Mouse (Mus musculus) T-cell, adult 2 months (primary cell): ENCODE data around the gene Fcmr.

Experiments
- DNase-seq: peaks from one replicate; pipeline ENCODE4 v3.0.0; 2022; ENCODE audit warnings: low spot score

Gene Fcmr

GRCm38 (mm10) chr1:130864238-130864637 is 1.2 kb upstream of the Fcmr start:
- DNase-seq, result peak; percentile 37

- DNase-seq, result no peak
Observed at GRCm38 (mm10) chr1:130864741-130865140, 728 bp upstream of the Fcmr start.

GRCm38 (mm10) chr1:130872912-130873311 is 7.4 kb downstream of the Fcmr start:
- no peak for DNase-seq

GRCm38 (mm10) chr1:130875139-130875538 is 9.7 kb downstream of the Fcmr start:
- DNase-seq, result no peak

- DNase-seq, result no peak
Observed at GRCm38 (mm10) chr1:130875910-130876309, 10.4 kb downstream of the Fcmr start.

- peak; percentile 41 for DNase-seq
Observed at GRCm38 (mm10) chr1:130876931-130877509, 11.6 kb downstream of the Fcmr start.

GRCm38 (mm10) chr1:130877889-130878614 is 12.6 kb downstream of the Fcmr start:
- peak; percentile 4 for DNase-seq

- no peak for DNase-seq
Observed at GRCm38 (mm10) chr1:130879927-130880326, 14.5 kb downstream of the Fcmr start.

- no peak for DNase-seq
Observed at GRCm38 (mm10) chr1:130883146-130883545, 17.7 kb downstream of the Fcmr start.

- no peak for DNase-seq
Observed at GRCm38 (mm10) chr1:130887354-130887753, 21.9 kb downstream of the Fcmr start, which contains the start of gene Il24. TSS of gene Il24 (minus strand) at chr1:130887454.

- DNase-seq, result no peak
Observed at GRCm38 (mm10) chr1:130892446-130892845, 27.0 kb downstream of the Fcmr start.

GRCm38 (mm10) chr1:130893329-130894040 is 28.0 kb downstream of the Fcmr start:
- no peak for DNase-seq

- DNase-seq, result no peak
Observed at GRCm38 (mm10) chr1:130894468-130894867, 29.0 kb downstream of the Fcmr start.

GRCm38 (mm10) chr1:130902505-130902904 is 37.0 kb downstream of the Fcmr start:
- no peak for DNase-seq

- DNase-seq, result no peak
Observed at GRCm38 (mm10) chr1:130911401-130912010, 46.0 kb downstream of the Fcmr start, which contains the start of gene Il20. TSS of gene Il20 (minus strand) at chr1:130911451.

GRCm38 (mm10) chr1:130918323-130918980 is 53.0 kb downstream of the Fcmr start:
- DNase-seq, result no peak

- no peak for DNase-seq
Observed at GRCm38 (mm10) chr1:130926484-130926883, 61.0 kb downstream of the Fcmr start.
